Mouse (Mus musculus): Measurements from ENCODE around the gene Olfr429.
"Not testable (repeated sequence)": the region's sequence is repeated elsewhere in the genome, so short reads cannot be mapped to it uniquely, and the experiment has no call there.

Gene Olfr429

DNA sequence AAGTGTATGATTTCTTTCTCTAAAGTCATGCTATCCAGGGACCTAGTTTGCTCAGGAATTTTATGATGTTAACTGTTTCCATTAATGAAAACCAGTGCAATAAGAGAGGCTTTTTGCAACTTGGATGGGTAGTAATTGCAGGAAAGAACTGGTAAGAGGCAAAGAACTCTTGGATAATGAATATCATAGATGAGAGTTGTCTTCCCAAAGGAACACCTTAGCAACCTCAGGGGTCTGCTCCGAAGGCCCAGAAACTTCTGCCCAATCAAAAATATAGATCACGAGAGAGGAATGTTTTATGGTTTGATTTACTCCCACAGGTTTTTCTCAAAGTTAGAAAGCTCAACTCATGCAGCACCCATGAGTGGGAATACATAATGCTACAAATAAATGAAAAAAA lies at the start of gene Olfr429:
Gene Olfr429 (plus strand): TSS at position 301 of the 400 bp plus-strand sequence.
- no peak for DNase-seq (ENCODE audit: low spot score)

DNA sequence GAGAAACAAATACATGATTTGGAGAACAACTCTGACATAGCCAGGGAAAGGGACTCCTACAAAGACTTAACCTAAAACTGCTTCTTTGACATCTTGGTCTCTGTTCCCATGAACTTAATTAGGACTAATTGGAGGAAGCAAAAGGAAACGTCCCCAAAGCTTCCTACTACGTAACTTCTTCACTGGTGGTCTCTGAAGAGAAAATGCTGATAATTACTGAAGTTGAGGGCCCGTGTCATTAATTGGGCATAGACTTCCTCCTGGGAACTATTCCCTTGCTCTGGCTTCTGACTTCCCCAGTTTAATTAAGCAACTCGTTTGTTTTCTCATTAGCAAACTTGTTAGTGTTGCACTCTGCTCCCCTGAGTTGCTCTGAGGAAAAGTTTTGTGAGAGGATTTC lies 48.3 kb upstream of the Olfr429 start:
- DNase-seq (ENCODE audit: low spot score), result no peak

DNA sequence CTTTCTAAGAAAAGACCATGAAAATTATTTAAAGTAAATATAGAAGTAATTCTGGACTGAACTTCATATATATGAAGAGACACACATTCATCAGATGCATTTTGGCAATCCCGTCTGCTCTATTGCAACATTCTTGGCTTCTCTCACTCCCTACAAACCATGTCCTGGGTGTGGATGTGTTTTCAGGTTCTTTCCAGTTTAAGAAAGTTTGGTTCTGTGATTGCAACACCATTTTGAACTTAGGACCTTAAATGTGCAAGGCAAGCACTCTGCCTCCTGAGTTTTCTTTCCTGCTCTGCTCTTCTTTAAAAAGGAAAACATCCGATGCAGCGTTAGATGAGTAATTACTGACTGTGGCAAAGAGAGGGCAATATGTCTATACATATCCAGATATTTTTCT lies 45.7 kb upstream of the Olfr429 start:
- no peak for DNase-seq (ENCODE audit: low spot score)

DNA sequence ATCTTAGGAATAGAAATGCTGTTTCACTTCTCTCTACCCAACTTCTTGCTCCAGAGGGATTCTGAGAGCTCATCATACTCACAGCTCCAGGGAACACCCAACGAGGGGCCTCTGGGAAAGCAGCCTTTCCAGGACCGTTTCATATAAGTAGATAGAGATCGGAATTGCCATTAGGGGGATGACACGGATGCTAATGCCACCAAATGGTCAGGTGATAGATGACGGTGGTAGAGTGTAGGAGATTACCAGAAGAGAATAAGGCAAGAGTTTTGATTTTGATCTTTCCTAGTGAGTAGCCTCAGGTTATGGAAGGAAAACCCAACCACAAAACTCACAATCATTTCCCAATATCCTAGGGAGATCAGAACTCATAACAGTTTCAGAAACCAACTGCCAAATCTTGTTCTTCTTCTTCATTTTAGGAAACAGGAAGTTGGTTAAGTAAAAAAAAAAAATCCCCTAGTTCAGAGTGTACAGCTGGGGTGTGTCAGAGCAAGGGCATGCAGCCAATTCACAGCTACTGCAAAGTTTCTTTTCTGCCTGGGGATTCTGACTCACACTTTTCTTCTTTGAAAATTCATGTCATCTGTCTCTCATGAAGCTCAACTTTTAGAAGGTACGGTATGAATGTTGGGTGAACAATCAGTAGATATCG lies 43.5 kb upstream of the Olfr429 start, which contains the start of gene Olfr433:
Gene Olfr433 (plus strand): TSS at position 183 of the 655 bp plus-strand sequence.
- peak; percentile 72 for DNase-seq (ENCODE audit: low spot score)

DNA sequence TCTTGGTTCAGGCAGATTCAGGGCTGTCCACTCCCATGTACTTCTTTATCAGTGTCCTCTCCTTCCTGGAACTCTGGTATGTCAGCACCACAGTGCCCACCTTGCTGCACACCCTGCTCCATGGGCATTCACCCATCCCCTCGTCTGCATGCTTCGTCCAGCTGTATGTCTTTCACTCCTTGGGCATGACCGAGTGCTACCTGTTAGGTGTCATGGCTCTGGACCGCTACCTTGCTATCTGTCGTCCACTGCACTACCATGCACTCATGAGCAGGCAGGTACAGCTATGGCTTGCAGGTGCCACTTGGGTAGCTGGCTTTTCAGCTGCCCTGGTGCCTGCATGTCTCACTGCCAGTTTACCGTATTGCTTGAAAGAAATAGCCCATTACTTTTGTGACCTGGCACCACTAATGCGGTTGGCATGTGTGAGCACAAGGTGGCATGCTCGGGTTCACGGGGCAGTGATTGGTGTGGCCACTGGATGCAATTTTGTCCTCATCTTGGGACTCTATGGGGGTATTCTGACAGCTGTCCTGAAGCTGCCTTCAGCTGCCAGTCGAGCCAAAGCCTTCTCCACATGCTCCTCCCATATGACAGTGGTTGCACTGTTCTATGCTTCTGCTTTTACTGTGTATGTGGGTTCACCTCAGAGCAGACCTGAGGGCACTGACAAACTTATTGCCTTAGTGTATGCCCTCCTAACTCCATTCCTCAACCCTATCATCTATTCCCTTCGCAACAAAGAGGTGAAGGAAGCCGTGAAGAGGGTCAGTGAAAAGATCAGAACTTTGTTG lies 41.8 kb upstream of the Olfr429 start:
- not testable (repeated sequence) for DNase-seq (ENCODE audit: low spot score)

DNA sequence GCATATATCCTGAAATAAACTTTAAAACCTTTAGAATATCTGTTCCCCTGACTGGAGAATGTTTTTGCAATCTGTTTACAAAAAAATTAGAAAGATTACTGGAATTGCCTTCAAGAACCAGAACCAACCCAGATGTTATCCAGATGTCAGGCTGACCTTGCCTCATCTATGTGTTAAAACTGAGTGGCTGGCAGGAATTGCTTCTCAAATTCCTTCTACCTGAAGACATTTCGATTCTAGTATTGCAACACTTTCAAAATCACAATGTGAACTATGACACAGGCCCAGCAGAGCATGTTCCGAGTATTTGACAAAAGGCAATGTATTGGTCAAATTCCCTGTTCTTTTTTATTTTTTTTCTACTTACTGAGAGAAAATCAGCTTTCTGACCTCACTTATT lies 39.7 kb upstream of the Olfr429 start:
- no peak for DNase-seq (ENCODE audit: low spot score)

DNA sequence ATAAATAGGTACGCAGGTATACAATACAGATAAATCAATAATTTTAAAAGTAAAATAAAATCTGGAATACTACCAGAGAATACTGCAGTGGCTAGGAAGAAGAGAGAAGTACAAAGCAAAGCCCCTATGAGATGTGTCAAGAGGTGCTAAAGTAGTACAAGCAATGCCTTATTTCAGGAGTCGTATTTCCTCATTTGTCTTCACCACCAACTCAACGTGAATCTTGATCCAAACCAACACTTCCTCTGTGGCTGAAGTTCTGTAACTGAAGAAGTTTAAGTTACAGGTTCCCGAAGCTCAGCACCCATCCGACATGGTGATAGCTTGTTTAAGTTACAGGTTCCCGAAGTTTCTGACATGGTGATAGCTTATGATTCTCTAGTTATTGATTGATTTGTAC lies 35.9 kb upstream of the Olfr429 start:
- not testable (repeated sequence) for DNase-seq (ENCODE audit: low spot score)

DNA sequence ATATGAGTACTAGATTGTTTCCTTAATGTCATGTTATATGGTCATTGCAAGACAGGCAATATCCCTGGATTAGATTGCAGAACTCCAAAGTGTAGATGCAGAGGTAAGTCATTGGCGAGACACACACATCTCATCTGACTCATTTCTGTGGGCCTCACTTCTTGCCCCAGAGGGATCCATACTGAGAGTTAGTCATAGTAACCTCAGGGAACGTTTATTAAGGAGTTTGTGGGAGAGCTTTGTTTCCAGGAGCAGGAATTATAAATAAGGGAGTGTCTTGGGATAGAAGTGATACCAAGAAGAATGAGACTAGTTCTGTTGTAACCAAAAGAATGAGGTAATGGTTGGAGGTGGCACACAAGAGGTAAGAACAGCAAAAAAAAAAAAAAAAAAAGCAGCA lies 35.2 kb upstream of the Olfr429 start, which contains the start of gene Olfr432:
Gene Olfr432 (plus strand): TSS at position 313 of the 400 bp plus-strand sequence.
- DNase-seq (ENCODE audit: low spot score), result no peak

DNA sequence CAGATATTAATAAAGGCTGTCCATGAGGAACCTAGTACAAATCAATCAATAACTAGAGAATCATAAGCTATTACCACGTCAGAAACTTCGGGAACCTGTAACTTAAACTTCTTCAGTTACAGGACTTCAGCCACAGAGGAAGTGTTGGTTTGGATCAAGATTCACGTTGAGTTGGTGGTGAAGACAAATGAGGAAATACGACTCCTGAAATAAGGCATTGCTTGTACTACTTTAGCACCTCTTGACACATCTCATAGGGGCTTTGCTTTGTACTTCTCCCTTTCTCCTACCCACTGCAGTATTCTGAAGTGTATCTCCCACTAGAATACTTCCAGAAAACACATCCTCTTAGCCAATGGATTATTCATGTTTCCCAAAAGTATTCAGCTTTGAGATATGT lies 34.8 kb upstream of the Olfr429 start:
- DNase-seq (ENCODE audit: low spot score), result not testable (repeated sequence)

DNA sequence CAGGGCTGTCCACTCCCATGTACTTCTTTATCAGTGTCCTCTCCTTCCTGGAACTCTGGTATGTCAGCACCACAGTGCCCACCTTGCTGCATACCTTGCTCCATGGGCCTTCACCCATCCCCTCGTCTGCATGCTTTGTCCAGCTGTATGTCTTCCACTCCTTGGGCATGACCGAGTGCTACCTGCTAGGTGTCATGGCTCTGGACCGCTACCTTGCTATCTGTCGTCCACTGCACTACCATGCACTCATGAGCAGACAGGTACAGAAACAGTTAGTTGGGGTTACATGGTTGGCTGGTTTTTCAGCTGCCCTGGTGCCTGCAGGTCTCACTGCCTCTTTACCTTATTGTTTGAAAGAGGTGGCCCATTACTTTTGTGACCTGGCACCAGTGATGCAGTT lies 33.6 kb upstream of the Olfr429 start:
- DNase-seq (ENCODE audit: low spot score), result no peak

DNA sequence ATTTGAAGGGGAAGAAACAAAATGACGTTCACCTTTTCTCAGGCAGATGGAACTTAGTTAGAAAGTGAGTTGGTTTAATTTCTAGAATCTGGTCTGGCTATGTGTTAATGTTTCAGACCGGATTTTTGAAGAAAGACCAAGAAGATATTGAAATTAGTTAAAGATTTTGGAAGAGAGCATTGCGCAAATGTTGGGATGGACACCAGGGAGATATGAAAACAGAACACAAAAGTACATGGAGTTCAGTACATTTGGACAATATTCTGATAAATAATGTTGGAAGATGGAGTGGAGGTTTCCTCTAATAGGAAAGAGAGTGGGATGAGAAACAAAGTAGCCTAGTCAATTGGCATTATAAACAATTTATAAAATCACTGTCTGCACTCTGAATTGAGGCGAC lies 32.6 kb upstream of the Olfr429 start:
- DNase-seq (ENCODE audit: low spot score), result no peak

DNA sequence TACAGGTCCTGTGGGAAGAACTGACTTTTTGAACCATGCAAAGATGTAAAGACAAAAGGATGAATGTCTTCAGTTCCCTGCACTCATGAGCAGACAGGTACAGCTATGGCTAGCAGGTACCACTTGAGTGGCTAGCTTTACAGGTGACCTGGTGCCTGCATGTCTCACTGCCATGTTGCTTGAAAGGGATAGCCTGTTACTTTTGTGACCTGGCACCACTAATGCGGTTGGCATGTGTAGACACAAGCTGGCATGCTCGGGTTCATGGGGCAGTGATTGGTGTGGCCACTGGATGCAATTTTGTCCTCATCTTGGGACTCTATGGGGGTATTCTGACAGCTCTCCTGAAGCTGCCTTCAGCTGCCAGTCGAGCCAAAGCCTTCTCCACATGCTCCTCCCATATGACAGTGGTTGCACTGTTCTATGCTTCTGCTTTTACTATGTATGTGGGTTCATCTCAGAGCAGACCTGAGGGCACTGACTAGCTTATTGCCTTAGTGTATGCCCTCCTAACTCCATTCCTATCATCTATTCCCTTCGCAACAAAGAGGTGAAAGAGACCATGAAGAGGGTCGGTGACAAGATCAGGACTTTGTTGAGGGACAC lies 32.1 kb upstream of the Olfr429 start:
- DNase-seq (ENCODE audit: low spot score), result no peak

DNA sequence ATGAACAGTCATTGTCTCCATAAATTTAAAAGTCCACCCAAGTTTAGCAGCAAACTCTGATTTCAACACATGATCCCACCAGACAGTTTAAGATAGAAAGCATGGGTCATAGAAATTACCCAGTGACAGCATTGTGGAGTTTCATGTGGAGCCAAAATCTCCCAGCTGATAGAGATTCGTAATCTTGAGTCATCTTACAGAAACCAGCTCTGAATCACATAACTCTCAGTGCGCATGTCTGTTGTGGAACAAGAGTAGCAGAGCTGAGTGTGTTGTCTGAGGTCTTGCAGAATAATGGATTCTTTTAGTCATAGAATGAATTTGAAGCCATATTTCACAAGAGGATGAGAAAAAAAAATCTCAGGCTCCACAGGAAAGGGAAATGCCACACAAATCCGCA lies 31.1 kb upstream of the Olfr429 start:
- DNase-seq (ENCODE audit: low spot score), result no peak

DNA sequence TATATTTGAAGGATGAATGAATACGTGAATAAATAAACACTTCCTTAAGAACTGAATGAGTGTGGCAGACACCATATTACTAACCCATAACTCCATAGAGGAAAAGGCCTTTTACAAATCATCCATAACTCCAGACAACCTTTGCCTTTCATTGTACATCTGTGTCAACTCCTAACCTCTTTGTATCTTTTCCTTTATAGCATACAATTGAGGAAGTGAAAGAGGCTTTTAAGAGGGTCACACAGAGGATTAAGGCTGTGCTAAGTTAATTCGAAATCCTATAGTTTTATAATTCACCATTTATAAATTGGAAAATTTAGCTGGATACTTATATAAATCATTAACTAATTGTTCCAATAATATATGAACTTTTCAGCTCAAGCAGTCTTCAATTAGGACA lies 28.9 kb upstream of the Olfr429 start:
- DNase-seq (ENCODE audit: low spot score), result no peak

DNA sequence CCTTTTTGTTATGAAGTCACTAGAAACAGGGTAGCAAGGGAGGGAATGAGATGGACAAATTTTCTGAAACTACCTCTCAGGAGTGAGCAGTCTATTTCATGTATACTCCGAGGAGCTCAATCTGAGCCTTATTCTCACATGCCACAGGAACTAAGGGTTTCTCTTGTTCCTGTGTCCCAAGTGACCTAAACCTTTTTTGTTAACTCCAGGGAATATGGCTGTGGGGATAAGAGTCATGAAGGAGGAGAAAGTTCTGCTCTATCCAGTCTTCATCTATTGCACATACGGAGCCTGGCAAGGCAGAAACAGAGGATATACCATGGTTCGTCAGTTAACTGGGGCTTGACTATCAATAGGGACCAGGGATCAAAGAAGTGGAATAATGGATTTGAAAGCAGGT lies 17.8 kb upstream of the Olfr429 start, which contains the start of gene Olfr430:
Gene Olfr430 (plus strand): TSS at position 301 of the 400 bp plus-strand sequence.
- no peak for DNase-seq (ENCODE audit: low spot score)

DNA sequence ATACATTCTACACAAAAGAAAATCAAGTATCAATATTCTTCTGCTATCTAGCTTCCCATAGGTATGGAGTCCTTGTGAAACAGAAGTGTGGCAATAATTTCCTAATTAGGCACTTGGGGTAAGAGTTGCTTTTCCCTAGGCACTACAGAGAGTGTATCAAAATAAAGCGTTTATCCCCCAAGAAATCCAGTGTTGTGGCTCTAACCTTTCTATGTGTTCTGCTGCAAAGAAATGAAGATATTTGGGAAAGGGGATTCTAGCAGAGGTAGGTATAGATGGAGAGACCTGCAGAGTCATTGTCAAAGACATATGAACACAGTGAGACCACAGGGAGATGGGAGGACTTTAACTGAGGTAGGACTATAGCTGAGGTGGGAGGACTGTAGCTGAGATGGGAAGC lies 12.5 kb downstream of the Olfr429 start, which contains the start of gene Olfr427:
Gene Olfr427 (plus strand): TSS at position 301 of the 400 bp plus-strand sequence.
- DNase-seq (ENCODE audit: low spot score), result no peak

DNA sequence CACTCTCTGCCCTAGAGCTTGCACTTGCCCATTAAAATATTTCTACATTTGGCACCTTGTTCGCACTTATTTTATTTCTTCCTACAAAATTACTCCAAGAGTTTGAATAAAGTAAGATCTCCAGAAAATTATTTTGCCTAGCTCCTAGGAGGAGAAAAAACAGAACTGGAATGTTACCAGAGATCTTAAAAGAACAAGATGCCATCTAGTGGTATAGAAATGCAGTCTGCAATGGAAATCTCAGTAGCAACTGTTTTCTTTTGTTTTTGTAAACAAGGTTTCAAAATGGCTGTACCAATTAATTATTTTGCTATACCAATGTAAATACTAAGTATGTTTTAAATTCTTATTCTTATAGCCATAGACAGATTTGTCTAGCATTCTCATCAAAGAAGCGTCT lies 19.6 kb downstream of the Olfr429 start:
- no peak for DNase-seq (ENCODE audit: low spot score)

DNA sequence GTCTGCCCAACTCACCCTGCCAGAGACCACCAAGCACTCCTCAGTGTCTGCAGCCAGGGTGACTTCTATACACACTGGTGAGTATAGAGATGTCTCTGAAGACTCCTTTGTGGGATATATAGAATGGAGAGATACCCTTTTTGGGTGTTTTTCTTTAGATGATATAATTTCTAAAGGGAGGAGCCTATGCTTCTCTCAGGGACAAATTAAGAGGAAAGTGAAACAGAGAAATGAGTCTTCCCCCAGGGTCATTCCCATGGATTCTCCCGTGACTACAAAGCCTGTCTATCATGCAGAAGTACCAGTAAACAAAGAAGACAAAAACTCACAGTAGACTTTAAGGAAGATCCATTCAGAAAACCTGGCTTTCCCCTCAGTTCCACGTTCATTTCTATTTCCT lies 36.9 kb downstream of the Olfr429 start, which contains the start of gene Olfr231:
Gene Olfr231 (minus strand): TSS at position 101 of the 400 bp plus-strand sequence.
- DNase-seq (ENCODE audit: low spot score), result no peak

DNA sequence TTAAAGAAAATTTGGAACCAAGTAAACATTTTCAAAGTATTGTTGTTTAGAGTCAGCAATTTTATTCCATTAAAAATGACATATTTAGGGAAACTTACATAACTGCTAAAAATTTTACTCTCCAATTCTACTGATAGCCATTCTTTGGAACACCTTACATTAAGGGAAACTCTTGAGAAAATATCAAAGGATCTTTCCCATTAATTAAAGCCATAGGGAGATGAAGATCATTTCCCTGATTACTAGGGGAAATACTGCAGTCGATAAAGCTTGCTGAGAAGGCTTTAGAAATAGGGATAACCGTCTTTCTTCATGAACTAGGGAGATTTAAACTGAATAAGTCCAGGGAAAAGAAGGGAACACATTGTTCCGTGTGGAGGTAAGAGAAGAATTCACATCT lies 47.1 kb downstream of the Olfr429 start, which contains the start of gene Olfr424:
Gene Olfr424 (plus strand): TSS at position 301 of the 400 bp plus-strand sequence.
- no peak for DNase-seq (ENCODE audit: low spot score)

DNA sequence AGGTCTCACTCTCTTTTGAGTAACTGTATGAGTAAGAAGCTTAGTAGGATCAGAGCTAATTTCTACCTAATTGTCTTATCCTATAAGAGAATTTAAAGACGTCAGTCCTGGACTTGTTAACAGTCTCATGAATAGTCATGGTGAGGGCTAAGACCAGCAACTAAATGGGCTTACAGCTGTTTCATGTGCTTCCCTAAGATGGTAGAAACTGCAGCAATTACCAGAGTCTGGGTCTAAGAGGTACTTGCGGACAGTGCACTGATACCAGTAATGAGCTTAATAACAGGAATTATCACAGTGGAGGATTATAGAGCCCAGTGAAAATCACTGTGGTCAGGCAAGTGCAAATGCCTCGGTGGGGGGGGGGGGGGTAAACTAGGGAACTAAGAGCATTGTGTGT lies 47.9 kb downstream of the Olfr429 start:
- DNase-seq (ENCODE audit: low spot score), result no peak

Data from urinary bladder, postnatal 14 days (tissue).